Mouse (Mus musculus) midbrain, embryonic 15.5 days (tissue): ENCODE measurements around the gene 4931422A03Rik. TPM values are rescaled to one million over a fixed set of nuclear protein-coding genes. Genes with fewer than 3 reads are reported as not detected.

ENCODE experiments used
- ATAC-seq: fragments of 200-750 bp; cut with Nextera tagmentation; replicated peaks from 2 replicates; pipeline ENCODE4 v1.8.0; 2017; ENCODE audit warnings: moderate TSS enrichment
- H3K27ac ChIP-seq: fragments of 300-500 bp; sonication (generic); 2 replicates; pipeline ENCODE4 v1.5.1; 2015; ENCODE audit warnings: mild to moderate bottlenecking, inconsistent platforms
- H3K27me3 ChIP-seq: fragments of 300-500 bp; sonication (generic); replicated peaks from 2 replicates; pipeline ENCODE4 v1.6.1; 2015; ENCODE audit warnings: inconsistent platforms
- H3K36me3 ChIP-seq: fragments of 300-500 bp; sonication (generic); replicated peaks from 2 replicates; pipeline ENCODE4 v1.6.1; 2015; ENCODE audit warnings: inconsistent platforms
- H3K4me1 ChIP-seq: fragments of 300-500 bp; sonication (generic); 2 replicates; pipeline ENCODE4 v1.6.1; 2015; ENCODE audit warnings: inconsistent platforms
- H3K4me2 ChIP-seq: fragments of 300-500 bp; sonication (generic); 2 replicates; pipeline ENCODE4 v1.6.1; 2015; ENCODE audit warnings: inconsistent platforms, mild to moderate bottlenecking, moderate library complexity
- H3K4me3 ChIP-seq: fragments of 300-500 bp; sonication (generic); 2 replicates; pipeline ENCODE4 v1.5.1; 2015; ENCODE audit warnings: mild to moderate bottlenecking, inconsistent platforms
- H3K9ac ChIP-seq: fragments of 300-500 bp; sonication (generic); 2 replicates; pipeline ENCODE4 v1.6.1; 2015; ENCODE audit warnings: mild to moderate bottlenecking, inconsistent platforms
- H3K9me3 ChIP-seq: fragments of 300-500 bp; sonication (generic); 2 replicates; pipeline ENCODE4 v1.6.1; 2016; ENCODE audit warnings: inconsistent platforms
- WGBS: fragments of 180-500 bp; shearing (Covaris S2); methylation state at CpG from one replicate; pipeline ENCODE4 v1.1.7; 2015; ENCODE audit warnings: mixed read lengths; 5-methylcytosine and 5-hydroxymethylcytosine counted together
- polyA plus RNA-seq: library from polyadenylated mRNA; unstranded; fragments of >200 nt; fragmentation: Nextera tagmentation; extraction: Ambion mirVana; gene quantifications from 2 replicates; pipeline ENCODE4 v1.2.1, GENCODE M21; 2015

Gene 4931422A03Rik
- polyA plus RNA-seq, 1 experiment from 2014 or later, result 3.8 TPM

DNA sequence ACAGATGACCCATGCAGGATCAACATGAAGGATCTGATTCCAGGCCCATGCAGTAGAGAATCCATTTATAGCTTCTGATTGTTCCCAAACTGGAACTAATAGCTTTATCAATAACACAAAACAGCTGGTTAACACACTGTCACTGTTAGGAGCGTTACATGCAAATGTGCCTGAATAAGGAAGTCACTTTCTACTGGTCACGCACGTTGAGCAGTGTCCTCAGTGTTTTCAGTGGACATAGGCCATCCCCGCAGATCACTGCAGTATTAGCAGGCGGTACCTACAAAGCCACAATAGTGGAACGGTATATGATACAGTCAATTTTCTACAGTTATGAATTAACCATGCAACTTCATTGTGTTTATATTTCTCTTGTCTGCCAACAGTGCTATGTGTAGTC lies 108.7 kb downstream of the 4931422A03Rik start:
- Histone ChIP-seq H3K4me1 (no peaks in the 10 kb centered on the region), H3K4me2 (no peak overlapping the region), H3K4me3 (no peak overlapping the region), H3K27me3 (no peaks in the 10 kb centered on the region), H3K9ac (no peak overlapping the region), H3K36me3 (no peaks in the 10 kb centered on the region), H3K27ac (no peak overlapping the region), H3K9me3 (no peaks in the 10 kb centered on the region)
- 62% methylated on average over 6 of the region's 6 CpGs for WGBS
- no peak for ATAC-seq

DNA sequence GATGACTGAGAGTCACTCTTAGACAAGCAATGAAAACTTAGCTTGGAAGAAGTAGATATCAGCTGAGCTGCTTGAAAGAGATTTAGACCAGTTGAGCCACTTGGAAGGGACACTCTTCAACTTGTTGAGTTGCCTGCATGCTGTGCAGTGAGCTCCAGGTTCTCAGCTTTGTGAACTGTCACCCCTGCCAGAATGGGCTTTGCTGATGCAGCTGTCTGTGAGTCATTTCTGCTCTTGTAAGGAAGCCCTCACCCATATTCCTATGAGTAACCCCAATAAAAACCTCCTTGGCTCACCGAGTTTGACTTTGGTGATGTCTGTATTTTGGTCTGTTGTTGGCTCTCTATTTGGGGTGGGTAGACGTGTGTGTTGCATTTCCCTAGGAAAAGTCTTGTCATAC lies 109.8 kb downstream of the 4931422A03Rik start:
- no peaks in the 10 kb centered on the region for H3K9me3 ChIP-seq
- 95% methylated on average over 2 of the region's 2 CpGs for WGBS
- H3K36me3 ChIP-seq, result no peaks in the 10 kb centered on the region
- H3K4me3 ChIP-seq, result no peak overlapping the region
- H3K9ac ChIP-seq, result no peak overlapping the region
- H3K27ac ChIP-seq, result no peak overlapping the region
- no peaks in the 10 kb centered on the region for H3K4me1 ChIP-seq
- no peak for ATAC-seq
- no peak overlapping the region for H3K4me2 ChIP-seq
- H3K27me3 ChIP-seq, result no peaks in the 10 kb centered on the region

GRCm38 (mm10) chr2:103917375-103917774 lies 110.8 kb downstream of the 4931422A03Rik start:
- Histone ChIP-seq H3K4me3 (no peak overlapping the region), H3K4me1 (no peaks in the 10 kb centered on the region), H3K9ac (no peak overlapping the region), H3K27ac (no peak overlapping the region), H3K27me3 (no peaks in the 10 kb centered on the region), H3K9me3 (no peaks in the 10 kb centered on the region), H3K4me2 (no peak overlapping the region), H3K36me3 (no peaks in the 10 kb centered on the region)
- 76% methylated on average over 5 of the region's 5 CpGs for WGBS
- no peak for ATAC-seq

Other genes starting within 250 kb of the 4931422A03Rik start
- gene Caprin1, start 230.7 kb downstream of the 4931422A03Rik start, polyA plus RNA-seq, result 364 and 368 TPM in 2 replicates
- 32.0 and 33.6 TPM in 2 replicates for gene Lmo2, start 70.4 kb downstream of the 4931422A03Rik start, polyA plus RNA-seq
- gene Fbxo3, start 640 bp downstream of the 4931422A03Rik start, polyA plus RNA-seq, result 73.4 and 76.2 TPM in 2 replicates
- gene Gm10912, start 37.5 kb upstream of the 4931422A03Rik start, polyA plus RNA-seq, result not detected in 2 replicates
- gene Gm10799, start 40.2 kb upstream of the 4931422A03Rik start, polyA plus RNA-seq, result not detected in 2 replicates
- 0.92 and 1.2 TPM in 2 replicates for gene Cd59b, start 41.5 kb upstream of the 4931422A03Rik start, polyA plus RNA-seq
- 11.8 and 12.4 TPM in 2 replicates for gene Cd59a, start 67.4 kb upstream of the 4931422A03Rik start, polyA plus RNA-seq
- not detected in 2 replicates for gene A930018P22Rik, start 94.4 kb upstream of the 4931422A03Rik start, polyA plus RNA-seq